Mouse (Mus musculus): ENCODE results near the gene Akap7. TPM values are rescaled to one million over a fixed set of nuclear protein-coding genes. Genes with fewer than 3 reads are reported as not detected.

Akap7 gene
- total RNA-seq, 2 experiments from 2014 or later, result 18.3 to 25.6 TPM

DNA sequence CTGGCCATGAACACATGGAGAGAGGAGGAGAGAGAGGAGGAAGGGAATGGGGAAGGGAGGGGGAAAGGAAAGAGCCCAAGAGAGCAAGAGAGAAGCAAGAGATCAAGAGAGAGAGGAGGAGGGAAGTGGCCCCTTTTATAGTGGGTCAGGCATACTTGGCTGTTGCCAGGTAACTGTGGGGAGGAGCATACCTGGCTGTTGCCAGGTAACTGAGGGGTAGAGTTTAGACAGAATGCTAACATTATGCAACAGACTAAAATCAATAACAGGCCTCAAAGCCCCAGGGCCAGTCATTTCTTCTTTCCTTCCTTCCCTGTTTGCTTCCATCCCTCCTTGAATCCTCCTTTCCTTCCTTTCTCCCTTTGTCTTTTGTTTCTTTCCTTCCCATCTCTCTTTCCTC lies 10.0 kb upstream of the Akap7 start:
- no peak overlapping the region for H3K4me3 ChIP-seq
- H3K27ac ChIP-seq, result no peak overlapping the region
- intact Hi-C loops (cut with DNase I), result no loop called here
- no peak for DNase-seq
- no peak for TF ChIP-seq CTCF (IDR thresholded peaks at IDR 0.05)

DNA sequence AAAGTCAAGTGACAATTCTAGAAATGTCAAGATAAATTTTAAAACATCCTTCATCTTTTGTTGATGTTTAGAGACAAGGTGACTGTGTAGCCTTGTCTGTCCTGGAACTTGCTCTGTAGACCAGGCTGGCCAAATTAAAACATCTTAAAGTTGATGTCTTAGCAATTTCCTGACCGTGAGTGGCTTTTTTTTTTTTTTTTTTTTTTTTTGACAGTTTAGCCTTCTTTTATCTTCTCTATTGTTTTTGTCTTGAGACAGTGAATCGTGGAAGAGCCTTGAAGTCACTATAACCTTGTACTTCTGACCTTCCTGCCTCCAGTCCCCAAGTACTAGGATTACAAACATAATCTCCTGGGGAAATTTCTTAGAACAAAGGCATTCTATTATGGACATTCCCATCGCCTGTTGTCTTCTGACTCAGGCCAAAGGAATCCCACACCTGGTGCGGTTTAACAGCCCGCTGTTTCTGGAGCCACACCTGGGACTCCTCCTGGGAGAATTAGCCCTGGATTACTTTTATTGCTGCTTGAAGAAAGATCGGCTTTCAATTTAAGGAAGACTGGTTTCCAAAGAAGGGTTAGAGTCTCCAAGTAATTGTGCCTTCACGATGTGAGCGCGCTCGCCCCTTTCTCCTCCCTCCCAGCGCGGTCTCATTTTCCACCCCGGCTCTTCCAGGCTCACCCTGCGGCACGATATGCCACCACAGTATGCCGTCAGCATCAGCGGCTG lies 6.3 kb upstream of the Akap7 start:
- intact Hi-C loops (cut with DNase I), result no loop called here
- H3K4me3 ChIP-seq, result 0 out of 2 replicates have a peak overlapping the region, but pooled peaks have one; percentile 19
- H3K27ac ChIP-seq, result no peak overlapping the region
- TF ChIP-seq CTCF (IDR thresholded peaks at IDR 0.05), result no peak
- DNase-seq, result no peak

GRCm38 (mm10) chr10:25311554-25312212 lies 4.0 kb upstream of the Akap7 start:
- no peak for TF ChIP-seq CTCF (IDR thresholded peaks at IDR 0.05)

GRCm38 (mm10) chr10:25310736-25311135 lies 3.1 kb upstream of the Akap7 start:
- no peak for DNase-seq
- intact Hi-C loops (cut with DNase I), result no loop called here
- H3K27ac ChIP-seq, result no peak overlapping the region
- no peak for TF ChIP-seq CTCF (IDR thresholded peaks at IDR 0.05)
- H3K4me3 ChIP-seq, result no peak overlapping the region

More at GRCm38 (mm10) chr10:25311554-25312212, 4.0 kb upstream of the Akap7 start:
- Histone ChIP-seq H3K4me3 (no peak overlapping the region), H3K27ac (no peak overlapping the region)
- DNase-seq, result no peak
- intact Hi-C loops (cut with DNase I), result no loop called here

- H3K27ac ChIP-seq, result no peak overlapping the region
Measured at GRCm38 (mm10) chr10:25309996-25310395, 2.3 kb upstream of the Akap7 start.

DNA sequence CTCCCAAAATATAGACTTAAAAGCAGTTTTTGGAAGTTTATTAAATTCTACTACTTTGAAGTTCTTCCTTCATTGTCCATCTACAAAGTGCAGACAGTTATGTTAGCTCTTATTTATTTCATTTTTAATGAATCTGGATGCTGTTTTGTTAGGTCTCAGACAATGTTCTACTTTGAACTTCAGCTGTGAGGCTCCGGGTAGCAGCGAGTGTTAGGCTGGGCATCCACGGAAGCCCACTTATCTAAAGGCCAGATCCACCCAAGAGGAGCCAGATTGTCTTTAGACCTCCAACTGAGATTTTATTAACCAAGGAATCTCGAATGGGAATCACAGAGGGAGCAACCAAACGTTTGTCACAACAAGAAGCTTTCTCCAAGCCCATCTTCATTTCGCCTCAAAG lies 2.5 kb downstream of the Akap7 start:
- Histone ChIP-seq H3K4me3 (no peak overlapping the region), H3K27ac (no peak overlapping the region)
- no peak for TF ChIP-seq CTCF (IDR thresholded peaks at IDR 0.05)
- no peak for DNase-seq
- intact Hi-C loops (cut with DNase I), result no loop called here

More at GRCm38 (mm10) chr10:25309996-25310395, 2.3 kb upstream of the Akap7 start:
- no peak overlapping the region for H3K4me3 ChIP-seq
- no peak for DNase-seq
- TF ChIP-seq CTCF (IDR thresholded peaks at IDR 0.05), result no peak
- intact Hi-C loops (cut with DNase I), result no loop called here

DNA sequence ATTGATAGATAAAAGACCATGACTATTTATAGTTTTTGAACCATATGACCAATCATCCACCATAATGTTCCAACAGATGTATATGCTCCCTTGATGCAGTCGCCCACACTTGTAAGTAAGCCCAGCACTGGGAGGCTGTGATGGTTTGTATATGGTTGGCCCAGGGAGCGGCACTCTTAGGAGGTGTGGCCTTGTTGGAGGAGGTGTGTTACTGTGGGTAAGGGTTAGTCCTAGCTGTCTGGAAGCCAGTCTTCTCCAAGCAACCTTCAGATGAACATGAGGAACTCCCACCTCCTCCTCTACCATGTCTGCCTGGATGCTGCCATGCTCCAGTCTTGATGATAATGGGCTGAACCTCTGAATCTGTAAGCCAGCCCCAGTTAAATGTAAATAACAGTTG lies 3.1 kb downstream of the Akap7 start:
- Histone ChIP-seq H3K27ac (no peak overlapping the region), H3K4me3 (no peak overlapping the region)
- no peak for TF ChIP-seq CTCF (IDR thresholded peaks at IDR 0.05)
- no peak for DNase-seq
- intact Hi-C loops (cut with DNase I), result no loop called here

DNA sequence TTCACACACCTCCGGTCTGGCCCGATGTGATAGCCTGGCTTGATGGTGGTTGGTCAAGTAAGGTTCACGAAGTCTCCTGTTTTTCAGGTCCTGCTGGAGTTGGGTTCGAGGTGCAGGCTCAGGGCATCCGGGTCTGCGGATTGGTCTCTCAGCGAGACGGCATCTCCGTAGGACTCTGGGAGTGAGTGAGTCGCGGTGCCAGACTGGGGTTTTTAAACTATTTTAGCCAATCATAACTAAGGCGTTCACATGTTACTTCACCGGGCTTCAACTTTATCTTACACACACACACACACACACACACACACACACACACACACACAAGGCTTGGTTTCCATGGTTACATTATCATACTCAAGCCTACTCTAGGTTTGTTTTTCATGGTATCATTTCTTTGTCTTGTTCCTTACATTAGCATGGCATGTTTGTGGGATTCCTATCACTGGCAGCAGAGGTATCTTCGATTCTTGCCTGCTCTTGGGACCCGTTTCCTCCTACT lies 8.6 kb downstream of the Akap7 start:
- no peak for DNase-seq
- Histone ChIP-seq H3K4me3 (no peak overlapping the region), H3K27ac (no peak overlapping the region)
- intact Hi-C loops (cut with DNase I), result loop anchor here (2.0 kb wide), 1 partner anchor 60 kb away; the partner anchor contains the start of gene Epb41l2
- no peak for TF ChIP-seq CTCF (IDR thresholded peaks at IDR 0.05)

GRCm38 (mm10) chr10:25298264-25298671 lies 9.4 kb downstream of the Akap7 start:
- Histone ChIP-seq H3K4me3 (peak overlapping the region; percentile 80), H3K27ac (peak overlapping the region; percentile 85)
- intact Hi-C loops (cut with DNase I), result loop anchor here (2.0 kb wide), 1 partner anchor 61 kb away; the partner anchor contains the start of gene Epb41l2
- TF ChIP-seq CTCF (IDR thresholded peaks at IDR 0.05), result no peak
- DNase-seq, result no peak

- intact Hi-C loops (cut with DNase I), result loop anchor here (2.0 kb wide), 1 partner anchor 61 kb away; the partner anchor contains the start of gene Epb41l2
- no peak for DNase-seq
- Histone ChIP-seq H3K4me3 (peak overlapping the region; percentile 80), H3K27ac (peak overlapping the region; percentile 85)
- TF ChIP-seq CTCF (IDR thresholded peaks at IDR 0.05), result no peak
Measured at GRCm38 (mm10) chr10:25297666-25298263, 9.9 kb downstream of the Akap7 start.

GRCm38 (mm10) chr10:25296657-25297369 lies 10.9 kb downstream of the Akap7 start:
- TF ChIP-seq CTCF (IDR thresholded peaks at IDR 0.05), result peak; percentile 22; the same call in 1 of the 2 replicates
- Histone ChIP-seq H3K4me3 (peak overlapping the region; percentile 80), H3K27ac (peak overlapping the region; percentile 85)
- DNase-seq, result peak; percentile 96
- intact Hi-C loops (cut with DNase I), result no loop called here

GRCm38 (mm10) chr10:25296286-25296656 lies 11.4 kb downstream of the Akap7 start:
- Histone ChIP-seq H3K4me3 (peak overlapping the region; percentile 80), H3K27ac (peak overlapping the region; percentile 85)
- DNase-seq, result no peak
- no peak for TF ChIP-seq CTCF (IDR thresholded peaks at IDR 0.05)
- intact Hi-C loops (cut with DNase I), result no loop called here
